30 mouse cellular contexts compared by ENCODE assay signal in the genomic region with DNA sequence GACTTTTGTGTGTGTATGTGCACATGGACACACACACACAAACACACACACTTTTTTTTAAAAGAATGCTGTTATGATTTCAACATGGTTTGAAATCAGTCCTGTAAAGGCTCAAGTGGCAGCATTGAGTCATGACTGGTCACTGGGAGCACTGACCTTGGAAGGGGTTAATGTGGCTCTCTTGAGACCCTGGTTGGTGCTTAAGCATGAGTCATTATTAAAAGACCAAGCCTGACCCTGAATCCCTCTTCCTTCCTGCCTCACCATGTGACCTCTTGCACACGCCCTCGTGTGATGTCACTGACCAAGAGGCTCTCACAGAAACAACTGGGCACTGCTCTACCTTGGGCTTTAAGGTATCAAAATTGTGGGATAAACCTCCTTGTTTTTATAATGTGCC.
DNase-seq lines count a peak whose midpoint lies in the region; ATAC-seq and TF ChIP-seq lines count a peak whose summit lies in the region.
"Had no signal": no experiment of that assay in that cellular context is flagged by ENCODE, and none has a peak within 500 bp of the region (broad histone marks: within the 10 kb centered on the region; RNA-seq: fewer than 3 reads in every experiment).

No protein-coding gene starts in this region.

- H3K9ac ChIP-seq in lung, postnatal 0 days (replicated peaks; ENCODE audit: low read depth) = no peak overlapping the region
- H3K9ac ChIP-seq: forebrain, embryonic 12.5 days; forebrain, postnatal 0 days; hindbrain, embryonic 13.5 days; limb, embryonic 12.5 days; liver, embryonic 15.5 days; lung, embryonic 15.5 days; midbrain, embryonic 12.5 days; neural tube, embryonic 15.5 days had no signal

- no peak for ATAC-seq in lung, postnatal 0 days
- ATAC-seq: CD4-positive, CD25-positive, alpha-beta regulatory T cell, adult 4 months; forebrain, postnatal 0 days; intestine, embryonic 16.5 days had no signal

- no peaks in the 10 kb centered on the region for H3K27me3 ChIP-seq in lung, postnatal 0 days (replicated peaks; ENCODE audit: insufficient read depth, low read length)
- H3K27me3 ChIP-seq in C2C12 (ENCODE audit: control insufficient read depth, insufficient read depth, insufficient read length) = no peaks in the 10 kb centered on the region
- H3K27me3 ChIP-seq: forebrain, embryonic 12.5 days; hindbrain, embryonic 13.5 days; lung, embryonic 15.5 days; midbrain, embryonic 12.5 days; neural tube, embryonic 15.5 days had no signal

- H3K9me3 ChIP-seq in lung, postnatal 0 days (ENCODE audit: low read length) = no peaks in the 10 kb centered on the region
- H3K9me3 ChIP-seq: forebrain, embryonic 12.5 days; heart, embryonic 10.5 days; hindbrain, embryonic 13.5 days; limb, embryonic 12.5 days; liver, embryonic 15.5 days; lung, embryonic 15.5 days; midbrain, embryonic 12.5 days; neural tube, embryonic 15.5 days had no signal

- no peaks in the 10 kb centered on the region for H3K36me3 ChIP-seq in lung, postnatal 0 days (ENCODE audit: insufficient read depth, low read length)
- no peaks in the 10 kb centered on the region for H3K36me3 ChIP-seq in C2C12 (ENCODE audit: control insufficient read depth, insufficient read depth)
- H3K36me3 ChIP-seq: forebrain, embryonic 12.5 days; heart, embryonic 10.5 days; hindbrain, embryonic 13.5 days; limb, embryonic 12.5 days; liver, embryonic 15.5 days; lung, embryonic 15.5 days; midbrain, embryonic 12.5 days; neural tube, embryonic 15.5 days had no signal

- H3K4me2 ChIP-seq in lung, postnatal 0 days (replicated peaks; ENCODE audit: low read depth, low read length) = no peak overlapping the region
- H3K4me2 ChIP-seq: forebrain, embryonic 12.5 days; hindbrain, embryonic 13.5 days; limb, embryonic 12.5 days; liver, embryonic 15.5 days; lung, embryonic 15.5 days; midbrain, embryonic 12.5 days; neural tube, embryonic 15.5 days had no signal

- no peak for TF ChIP-seq EP300 in lung, postnatal 0 days (IDR thresholded peaks at IDR 0.05)

- H3K79me2 ChIP-seq in C2C12 (ENCODE audit: control insufficient read depth, insufficient read depth) = no peaks in the 10 kb centered on the region

- no peak overlapping the region for H3K27ac ChIP-seq in lung, postnatal 0 days (ENCODE audit: low read length)
- H3K27ac ChIP-seq: forebrain, embryonic 12.5 days; heart, embryonic 10.5 days; hindbrain, embryonic 13.5 days; limb, embryonic 12.5 days; liver, embryonic 15.5 days; lung, embryonic 15.5 days; midbrain, embryonic 12.5 days; neural tube, embryonic 15.5 days had no signal

- no peak overlapping the region for H3ac ChIP-seq in C2C12 (ENCODE audit: control insufficient read depth, insufficient read length, low read depth)

- H3K4me3 ChIP-seq in lung, postnatal 0 days (ENCODE audit: low read depth, low read length) = no peak overlapping the region
- H3K4me3 ChIP-seq in C2C12 (ENCODE audit: insufficient read depth, poor library complexity, severe bottlenecking) = no peak overlapping the region
- H3K4me3 ChIP-seq: erythroblast, embryonic 14.5 days; forebrain, embryonic 12.5 days; heart, embryonic 10.5 days; hindbrain, embryonic 13.5 days; limb, embryonic 12.5 days; liver, embryonic 15.5 days; lung, embryonic 15.5 days; midbrain, embryonic 12.5 days; neural tube, embryonic 15.5 days had no signal

- TF ChIP-seq CTCF in lung, postnatal 0 days (IDR thresholded peaks at IDR 0.05) = no peak
- TF ChIP-seq CTCF in C2C12 (IDR thresholded peaks at IDR 0.05; ENCODE audit: control insufficient read depth, insufficient read depth, insufficient read length) = no peak

- 79% methylated on average over 2 of the region's 2 CpGs for WGBS in lung, postnatal 0 days

- H3K4me1 ChIP-seq in lung, postnatal 0 days (ENCODE audit: insufficient read depth, low read depth, low read length) = no peaks in the 10 kb centered on the region
- H3K4me1 ChIP-seq: heart, embryonic 10.5 days; limb, embryonic 12.5 days; liver, embryonic 15.5 days; lung, embryonic 15.5 days had no signal

- no peaks in the 10 kb centered on the region for H3K79me3 ChIP-seq in C2C12 (ENCODE audit: low read depth)

- DNase-seq in lung, postnatal 0 days (ENCODE audit: low spot score) = peak; percentile 22
- DNase-seq in lung, adult 18-20 months = no peak
- DNase-seq in adrenal gland, postnatal 36 days = peak; percentile 46 to 48
- no peak for DNase-seq in embryo, embryonic 11 days
- no peak for DNase-seq in gastrocnemius, adult 18-20 months (ENCODE audit: low spot score)
- DNase-seq: cerebellum, adult 11-12 months; cerebellum, adult 9-11 months; forebrain, postnatal 0 days; gastrocnemius, postnatal 10 days; heart, adult 11 months; heart, postnatal 36 days; kidney, adult 8-10 months; kidney, postnatal 10 days; layer of hippocampus, adult 9-11 months; lung, postnatal 36 days; retina, postnatal 1 day; right cerebral cortex, postnatal 14 days; thymus, postnatal 4 days had no signal

TF ChIP-seq in C2C12, 6 proteins besides CTCF, POLR2A, EP300 and RAD21:
- TF ChIP-seq FOSL1 (IDR thresholded peaks at IDR 0.05; ENCODE audit: insufficient read depth, low read length, poor library complexity, severe bottlenecking) (peak; percentile 68), MAX (IDR thresholded peaks at IDR 0.05) (peak; percentile 23), MYOG (IDR thresholded peaks at IDR 0.05; ENCODE audit: control insufficient read depth, extremely low read depth, insufficient read length) (no peak), CEBPB (IDR thresholded peaks at IDR 0.05; ENCODE audit: low read depth) (peak; percentile 65), MYOD1 (IDR thresholded peaks at IDR 0.05; ENCODE audit: control insufficient read depth, insufficient read length, low read depth) (peak; percentile 11), USF1 (IDR thresholded peaks at IDR 0.05; ENCODE audit: low read depth) (peak; percentile 94)

Comparison
In these comparisons a context has a peak if more than half of its experiments do, and no peak if none do; other contexts are left out.
1. DNase-seq: peak in lung, postnatal 0 days (single experiment) and adrenal gland, postnatal 36 days (2 of 2); none in lung, adult 18-20 months (0 of 2), embryo, embryonic 11 days (single experiment) and gastrocnemius, adult 18-20 months (single experiment).